Mouse (Mus musculus) stomach, postnatal 0 days (tissue): ENCODE data around the gene Pou3f1.

Experiments used
- CTCF ChIP-seq: IDR thresholded peaks from 2 replicates; pipeline ENCODE4 v1.5.1; 2016; ENCODE audit warnings: antibody characterized with exemption, low read depth, mild to moderate bottlenecking, moderate library complexity
- EP300 ChIP-seq: optimal IDR thresholded peaks from 2 replicates; pipeline ENCODE3; 2016; ENCODE audit warnings: antibody characterized with exemption

DNA sequence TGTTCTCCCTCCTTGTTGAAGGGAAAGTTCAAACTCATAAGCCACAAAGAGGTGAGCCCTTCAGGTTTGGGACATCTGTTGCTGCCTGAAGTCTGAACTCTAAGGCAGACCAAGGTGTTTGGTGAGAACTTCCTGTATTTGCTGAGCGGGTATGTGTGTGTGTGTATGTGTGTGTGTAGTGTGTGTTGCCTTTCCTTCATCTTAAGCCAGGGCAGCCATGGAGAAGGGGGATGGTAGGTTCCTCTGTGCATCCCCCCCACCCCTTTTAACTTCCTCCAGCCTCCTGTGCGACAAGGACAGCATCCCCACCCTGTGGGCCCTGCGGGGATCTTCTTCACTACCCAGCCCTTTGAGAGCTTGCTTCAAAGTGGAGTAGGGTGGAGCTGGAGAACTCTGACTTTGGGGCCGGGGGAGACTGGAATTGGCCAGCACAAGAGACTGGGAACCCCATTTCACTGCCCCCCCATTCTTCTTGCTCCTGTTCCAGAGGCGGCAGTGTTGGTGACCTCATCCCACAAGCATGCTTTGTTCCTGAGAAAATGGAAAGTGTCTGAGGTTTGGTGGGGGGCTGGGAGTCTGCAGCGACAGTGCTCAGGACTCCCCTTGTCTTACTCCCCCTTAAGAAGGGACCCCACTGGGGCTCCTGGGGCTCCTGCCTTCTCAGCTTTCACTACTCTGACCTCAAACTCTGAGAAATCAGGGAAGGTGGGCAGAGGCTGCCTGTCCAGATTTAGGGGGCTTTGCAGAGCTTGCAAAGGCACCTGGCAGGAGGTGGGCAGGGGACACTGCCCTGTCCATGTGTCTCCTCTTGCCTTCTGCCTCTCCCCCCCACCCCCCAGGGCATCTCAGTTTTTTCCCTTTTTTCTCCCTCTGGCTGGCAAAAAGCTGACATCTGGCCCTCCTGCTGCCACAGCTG is 47.5 kb downstream of the Pou3f1 start:
- no peak for TF ChIP-seq CTCF
- TF ChIP-seq EP300 = no peak
